Mouse (Mus musculus) limb, embryonic 13.5 days (tissue): ENCODE data around the gene Kirrel. TPM values are rescaled to one million over a fixed set of nuclear protein-coding genes. Genes with fewer than 3 reads are reported as not detected.
A peak's percentile ranks its signal among the peaks of the same experiment; 100 is the strongest.

Source experiments
- ATAC-seq: fragments of 200-750 bp; cut with Nextera tagmentation; 2 replicates; pipeline ENCODE4 v1.8.0; 2017; ENCODE audit warnings: low read depth, moderate number of reproducible peaks, moderate TSS enrichment; ENCODE audit not compliant: low FRiP score
- H3K27ac ChIP-seq: fragments of 300-500 bp; sonication (generic); 2 replicates; pipeline ENCODE4 v1.5.1; 2015; ENCODE audit warnings: inconsistent platforms, mild to moderate bottlenecking, moderate library complexity
- H3K27me3 ChIP-seq: fragments of 300-500 bp; sonication (generic); 2 replicates; pipeline ENCODE4 v1.6.1; 2015; ENCODE audit warnings: mild to moderate bottlenecking, inconsistent platforms
- H3K36me3 ChIP-seq: fragments of 300-500 bp; sonication (generic); 2 replicates; pipeline ENCODE4 v1.6.1; 2015; ENCODE audit warnings: inconsistent platforms, mild to moderate bottlenecking, moderate library complexity
- H3K4me1 ChIP-seq: fragments of 300-500 bp; sonication (generic); 2 replicates; pipeline ENCODE4 v1.6.1; 2015; ENCODE audit warnings: inconsistent platforms
- H3K4me2 ChIP-seq: fragments of 300-500 bp; sonication (generic); replicated peaks from 2 replicates; pipeline ENCODE4 v1.6.1; 2015; ENCODE audit warnings: inconsistent platforms, mild to moderate bottlenecking, moderate library complexity
- H3K4me3 ChIP-seq: fragments of 300-500 bp; sonication (generic); 2 replicates; pipeline ENCODE4 v1.5.1; 2015; ENCODE audit warnings: moderate library complexity, mild to moderate bottlenecking, inconsistent platforms
- H3K9ac ChIP-seq: fragments of 300-500 bp; sonication (generic); 2 replicates; pipeline ENCODE4 v1.6.1; 2015; ENCODE audit warnings: mild to moderate bottlenecking, inconsistent platforms
- H3K9me3 ChIP-seq: fragments of 300-500 bp; sonication (generic); 2 replicates; pipeline ENCODE4 v1.6.1; 2016; ENCODE audit warnings: inconsistent platforms
- WGBS: fragments of 180-500 bp; shearing (Covaris S2); methylation state at CpG from one replicate; pipeline ENCODE4 v1.1.7; 2015; 5-methylcytosine and 5-hydroxymethylcytosine counted together
- polyA plus RNA-seq: library from polyadenylated mRNA; unstranded; fragments of >200 nt; fragmentation: Nextera tagmentation; extraction: Ambion mirVana; gene quantifications from 2 replicates; pipeline ENCODE4 v1.2.1, GENCODE M21; 2015

Gene Kirrel
- polyA plus RNA-seq, 1 experiment from 2014 or later, result 25.6 TPM

GRCm38 (mm10) chr3:87067396-87067975, 107.1 kb downstream of the Kirrel start:
- Histone ChIP-seq H3K9ac (no peak overlapping the region), H3K4me1 (no peaks in the 10 kb centered on the region), H3K27me3 (no peaks in the 10 kb centered on the region), H3K36me3 (no peaks in the 10 kb centered on the region), H3K4me3 (no peak overlapping the region), H3K9me3 (no peaks in the 10 kb centered on the region), H3K4me2 (no peak overlapping the region), H3K27ac (no peak overlapping the region)
- WGBS, result 91% methylated on average over 8 of the region's 8 CpGs
- no peak for ATAC-seq

GRCm38 (mm10) chr3:87053939-87054338, 120.6 kb downstream of the Kirrel start:
- H3K4me1 ChIP-seq, result no peaks in the 10 kb centered on the region
- H3K27me3 ChIP-seq, result no peaks in the 10 kb centered on the region
- no peak overlapping the region for H3K27ac ChIP-seq
- no peaks in the 10 kb centered on the region for H3K9me3 ChIP-seq
- WGBS, result 57% methylated on average over 1 of the region's 1 CpGs
- H3K4me3 ChIP-seq, result no peak overlapping the region
- no peak overlapping the region for H3K4me2 ChIP-seq
- no peak overlapping the region for H3K9ac ChIP-seq
- no peaks in the 10 kb centered on the region for H3K36me3 ChIP-seq
- ATAC-seq, result no peak

- ATAC-seq, result no peak
- Histone ChIP-seq H3K36me3 (no peaks in the 10 kb centered on the region), H3K27me3 (no peaks in the 10 kb centered on the region), H3K4me1 (no peaks in the 10 kb centered on the region), H3K4me2 (no peak overlapping the region), H3K27ac (no peak overlapping the region), H3K9me3 (no peaks in the 10 kb centered on the region), H3K4me3 (no peak overlapping the region), H3K9ac (no peak overlapping the region)
- whole genome bisulfite sequencing, result 90% methylated on average over 5 of the region's 5 CpGs
Observed at GRCm38 (mm10) chr3:87047801-87048200, 126.7 kb downstream of the Kirrel start.

GRCm38 (mm10) chr3:87041733-87042132, 132.8 kb downstream of the Kirrel start:
- WGBS, result 74% methylated on average over 2 of the region's 2 CpGs
- ATAC-seq, result no peak
- no peaks in the 10 kb centered on the region for H3K27me3 ChIP-seq
- no peak overlapping the region for H3K9ac ChIP-seq
- no peak overlapping the region for H3K27ac ChIP-seq
- H3K9me3 ChIP-seq, result no peaks in the 10 kb centered on the region
- H3K4me2 ChIP-seq, result no peak overlapping the region
- H3K4me3 ChIP-seq, result no peak overlapping the region
- H3K4me1 ChIP-seq, result no peaks in the 10 kb centered on the region
- no peaks in the 10 kb centered on the region for H3K36me3 ChIP-seq

GRCm38 (mm10) chr3:87038500-87038899, 136.0 kb downstream of the Kirrel start:
- Histone ChIP-seq H3K27ac (no peak overlapping the region), H3K4me2 (no peak overlapping the region), H3K9me3 (no peaks in the 10 kb centered on the region), H3K27me3 (no peaks in the 10 kb centered on the region), H3K9ac (no peak overlapping the region), H3K4me3 (no peak overlapping the region), H3K36me3 (no peaks in the 10 kb centered on the region), H3K4me1 (no peaks in the 10 kb centered on the region)
- no peak for ATAC-seq
- 88% methylated on average over 6 of the region's 6 CpGs for WGBS

GRCm38 (mm10) chr3:87034061-87034460, 140.5 kb downstream of the Kirrel start:
- no peak overlapping the region for H3K27ac ChIP-seq
- ATAC-seq, result no peak
- H3K4me2 ChIP-seq, result no peak overlapping the region
- WGBS, result 87% methylated on average over 4 of the region's 4 CpGs
- H3K36me3 ChIP-seq, result no peaks in the 10 kb centered on the region
- H3K27me3 ChIP-seq, result no peaks in the 10 kb centered on the region
- H3K4me1 ChIP-seq, result no peaks in the 10 kb centered on the region
- no peaks in the 10 kb centered on the region for H3K9me3 ChIP-seq
- H3K4me3 ChIP-seq, result no peak overlapping the region
- no peak overlapping the region for H3K9ac ChIP-seq

- WGBS, result 21% methylated on average over 8 of the region's 8 CpGs
Observed at GRCm38 (mm10) chr3:87033357-87033756, 141.2 kb downstream of the Kirrel start.

GRCm38 (mm10) chr3:87030855-87031254, 143.7 kb downstream of the Kirrel start:
- WGBS, result 20% methylated on average over 6 of the region's 6 CpGs

More at GRCm38 (mm10) chr3:87033357-87033756, 141.2 kb downstream of the Kirrel start:
- Histone ChIP-seq H3K9me3 (no peaks in the 10 kb centered on the region), H3K36me3 (no peaks in the 10 kb centered on the region), H3K4me3 (no peak overlapping the region), H3K9ac (no peak overlapping the region), H3K27me3 (no peaks in the 10 kb centered on the region), H3K27ac (no peak overlapping the region), H3K4me1 (no peaks in the 10 kb centered on the region), H3K4me2 (no peak overlapping the region)
- ATAC-seq, result 0 out of 2 replicates have a peak, but pooled peaks have one; percentile 48

More at GRCm38 (mm10) chr3:87030855-87031254, 143.7 kb downstream of the Kirrel start:
- Histone ChIP-seq H3K9me3 (no peaks in the 10 kb centered on the region), H3K9ac (no peak overlapping the region), H3K36me3 (no peaks in the 10 kb centered on the region), H3K4me1 (no peaks in the 10 kb centered on the region), H3K4me2 (no peak overlapping the region), H3K4me3 (no peak overlapping the region), H3K27ac (no peak overlapping the region), H3K27me3 (no peaks in the 10 kb centered on the region)
- no peak for ATAC-seq

Other genes with a start within 250 kb of the Kirrel start
- 41.2 and 41.9 TPM in 2 replicates for gene Cd1d1, start 175.3 kb downstream of the Kirrel start, polyA plus RNA-seq
- 12.4 and 14.1 TPM in 2 replicates for gene Fcrls, start 89.0 kb upstream of the Kirrel start, polyA plus RNA-seq
- gene Cd5l, start 183.1 kb upstream of the Kirrel start, polyA plus RNA-seq, result 0.27 and 0.33 TPM in 2 replicates
- 0.15 and 0.22 TPM in 2 replicates for gene Fcrl1, start 201.6 kb upstream of the Kirrel start, polyA plus RNA-seq